Mouse (Mus musculus): ENCODE measurements at regions not wholly inside any gene's neighbourhood (a gene's known extent, or its start where the extent isn't known, plus 50 kb on each side); places are given as distances from the start of the nearest gene placed in this dataset.

DNA sequence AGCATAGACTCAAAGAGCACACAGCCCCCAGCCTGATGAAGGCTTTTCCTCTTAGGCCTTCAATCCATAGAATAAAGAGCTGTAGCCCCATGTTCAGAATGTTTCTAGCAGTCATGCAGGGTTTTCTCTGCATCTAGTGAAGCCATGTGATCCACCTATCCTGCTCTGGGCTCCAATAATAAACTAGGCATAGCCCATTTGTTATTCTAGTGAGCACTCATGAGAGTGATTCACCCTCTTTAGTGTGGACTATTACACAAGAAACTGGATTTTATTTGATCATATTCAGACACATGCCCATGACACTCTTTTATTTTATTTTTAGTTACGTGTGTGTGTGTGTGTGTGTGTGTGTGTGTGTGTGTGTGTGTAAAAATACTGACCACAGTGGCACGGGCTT lies 468.7 kb downstream of the Prss52 start:
- TF ChIP-seq POLR2A (IDR thresholded peaks at IDR 0.05; ENCODE audit: borderline replicate concordance, low read depth, low read length) (no peak), CTCF (IDR thresholded peaks at IDR 0.05; ENCODE audit: low read depth, low read length) (no peak)

Data from bone marrow macrophage, adult 2 months (primary cell).